Mouse (Mus musculus) layer of hippocampus, postnatal 25 days (tissue): ENCODE measurements around the gene Syt1. TPM values are rescaled to one million over a fixed set of nuclear protein-coding genes. Genes with fewer than 3 reads are reported as not detected.

Experiments
- DNase-seq, 2 experiments: peaks; one replicate each; pipeline ENCODE4 v3.0.0; 2022; ENCODE audit warnings: mixed read lengths in 2 of 2, low spot score in 1 of 2; ENCODE audit errors: extremely low spot score in 1 of 2
- total RNA-seq, 2 experiments: library from RNA; stranded (reverse); gene quantifications; 2 replicates each; pipeline ENCODE4 v1.2.3; 2021

Syt1 gene
- total RNA-seq, 2 experiments from 2014 or later = 942 to 986 TPM

DNA sequence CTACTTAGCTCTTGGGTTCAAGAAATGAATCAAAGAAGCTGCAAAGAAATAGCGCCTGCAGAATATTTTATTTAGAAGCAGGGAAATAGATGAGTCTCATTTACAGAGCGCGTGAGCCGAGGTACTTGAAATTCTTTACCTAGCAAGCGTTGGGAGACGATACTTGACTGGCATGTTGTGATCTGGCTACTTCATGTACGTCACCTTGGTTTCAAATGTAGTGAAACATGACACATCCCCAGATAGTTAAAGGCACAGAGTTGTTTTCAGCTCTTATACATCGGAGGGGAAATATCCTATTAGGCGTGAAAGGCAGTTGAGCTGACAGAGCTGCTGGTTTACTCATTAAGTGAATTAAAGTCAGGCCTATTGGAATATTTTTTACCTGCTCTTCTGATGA, 478.5 kb downstream of the Syt1 start:
- DNase-seq = no peak

- DNase-seq = no peak
Measured at GRCm38 (mm10) chr10:108531641-108532040, 479.1 kb downstream of the Syt1 start.

DNA sequence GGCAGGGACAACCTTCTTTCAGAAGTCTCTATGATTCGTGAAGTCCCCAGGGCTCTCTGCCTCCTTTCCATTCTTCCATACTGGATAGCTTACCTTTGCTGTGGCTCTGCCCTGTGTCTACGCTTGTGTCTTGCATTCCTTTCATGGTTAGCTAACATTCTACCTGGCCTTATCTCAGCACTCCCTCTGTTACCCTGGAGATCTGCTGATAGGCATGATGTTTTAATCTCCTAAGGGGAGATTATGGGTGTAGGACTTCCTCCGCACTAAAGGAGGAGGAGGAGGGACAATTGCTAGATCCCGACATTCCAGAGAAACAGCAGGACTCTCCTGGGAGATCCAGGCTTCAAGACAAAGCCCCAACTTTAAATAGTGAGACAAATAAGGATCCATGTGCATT, 479.7 kb downstream of the Syt1 start:
- no peak for DNase-seq

GRCm38 (mm10) chr10:108528338-108528737, 482.4 kb downstream of the Syt1 start:
- no peak for DNase-seq

DNA sequence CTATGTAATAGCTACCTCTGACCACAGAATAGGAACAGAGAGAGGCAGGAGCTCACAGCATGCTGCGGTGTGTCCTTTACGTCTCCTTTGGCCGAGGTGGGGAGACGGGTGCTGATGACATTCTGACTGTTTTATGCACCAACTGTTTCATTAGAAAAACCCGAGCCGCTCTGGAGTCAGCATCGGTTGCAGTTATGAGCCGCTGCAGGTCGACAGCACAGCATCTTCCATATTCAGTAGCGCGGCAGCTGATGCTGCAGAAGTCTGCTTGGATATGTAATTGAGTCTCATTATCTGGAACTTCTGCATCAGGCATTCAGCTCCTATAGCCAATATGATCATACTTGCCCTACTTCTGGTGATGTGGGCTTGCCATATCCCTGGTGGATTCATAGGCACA, 485.3 kb downstream of the Syt1 start:
- no peak for DNase-seq

DNA sequence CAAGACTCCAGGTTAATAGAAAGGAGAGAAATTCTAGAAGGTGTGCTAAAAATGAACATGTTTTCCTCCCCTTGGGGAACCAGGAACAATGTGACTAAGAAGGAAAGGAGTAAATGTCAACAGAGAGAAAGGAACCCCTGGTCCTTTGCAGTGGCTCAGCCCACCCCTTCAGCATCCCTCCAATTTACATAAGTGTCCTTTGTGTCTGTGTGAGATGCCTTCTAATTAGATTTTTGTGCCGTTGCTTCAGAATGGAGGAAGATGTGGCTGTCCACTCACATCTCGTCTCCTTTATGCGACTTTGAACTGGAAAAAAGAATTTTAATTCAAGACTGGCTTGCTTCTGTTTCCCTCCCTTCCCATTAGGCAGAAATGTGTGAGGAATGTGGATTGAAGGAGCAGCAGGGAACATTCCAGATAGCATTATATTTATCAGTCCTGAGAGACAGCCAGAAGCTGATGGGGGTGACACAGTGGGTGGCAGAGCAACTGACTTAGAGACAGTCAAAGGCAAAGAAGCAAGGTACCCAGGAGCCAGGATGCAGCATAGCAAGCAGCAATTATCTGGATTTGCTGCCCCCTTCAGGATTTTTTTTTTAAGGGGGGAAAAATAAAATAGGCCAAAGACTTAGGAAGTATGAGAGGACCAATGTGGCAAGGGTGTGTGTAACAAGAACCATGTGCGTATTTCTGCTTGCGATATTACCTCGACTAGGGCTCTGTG, 486.3 kb downstream of the Syt1 start:
- DNase-seq = no peak

- DNase-seq = no peak
Measured at GRCm38 (mm10) chr10:108519156-108519555, 491.6 kb downstream of the Syt1 start.

- DNase-seq = no peak
Measured at GRCm38 (mm10) chr10:108517076-108517475, 493.7 kb downstream of the Syt1 start.

DNA sequence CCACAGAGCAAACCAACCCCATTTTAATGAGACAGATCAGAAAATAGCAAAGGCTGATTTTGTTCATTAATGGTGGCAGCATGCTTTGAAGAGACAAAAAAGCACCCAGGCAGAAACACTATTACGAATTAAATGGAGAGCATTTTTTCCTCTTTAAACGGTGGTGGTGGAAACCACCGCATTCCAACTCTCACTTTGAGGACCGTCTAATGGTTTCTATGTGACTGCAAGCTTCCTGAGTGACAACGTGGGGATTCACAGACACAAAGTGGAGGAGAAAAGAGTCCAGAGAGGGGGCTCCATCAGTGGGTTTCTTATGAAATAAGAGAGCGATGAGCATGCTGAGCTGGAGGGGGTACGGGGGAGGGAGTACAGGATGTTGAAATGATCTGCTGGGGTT, 496.1 kb downstream of the Syt1 start:
- no peak for DNase-seq

- DNase-seq = no peak
Measured at GRCm38 (mm10) chr10:108509579-108509978, 501.2 kb downstream of the Syt1 start.

DNA sequence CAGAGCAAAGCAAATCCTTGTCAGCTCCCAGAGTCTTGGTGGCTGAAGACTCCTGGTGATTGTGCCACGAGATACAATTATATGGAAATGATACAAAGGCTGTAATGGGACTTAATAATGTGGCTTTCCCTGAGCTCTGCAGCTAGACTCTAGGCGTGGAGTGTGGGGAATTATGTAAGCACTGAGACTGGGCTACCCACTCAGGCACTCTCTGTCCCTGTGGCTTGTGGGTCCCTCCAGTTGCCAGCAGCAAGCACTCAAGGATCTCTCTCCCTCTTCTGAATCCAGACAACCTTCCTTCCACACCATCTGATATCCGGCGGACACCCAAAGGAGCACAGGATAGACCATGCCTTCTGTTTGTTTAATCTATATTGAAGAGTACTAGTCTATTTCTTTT, 503.9 kb downstream of the Syt1 start:
- no peak for DNase-seq

- no peak for DNase-seq
Measured at GRCm38 (mm10) chr10:108504925-108505324, 505.9 kb downstream of the Syt1 start.

- no peak for DNase-seq
Measured at GRCm38 (mm10) chr10:108504128-108504870, 506.5 kb downstream of the Syt1 start.

DNA sequence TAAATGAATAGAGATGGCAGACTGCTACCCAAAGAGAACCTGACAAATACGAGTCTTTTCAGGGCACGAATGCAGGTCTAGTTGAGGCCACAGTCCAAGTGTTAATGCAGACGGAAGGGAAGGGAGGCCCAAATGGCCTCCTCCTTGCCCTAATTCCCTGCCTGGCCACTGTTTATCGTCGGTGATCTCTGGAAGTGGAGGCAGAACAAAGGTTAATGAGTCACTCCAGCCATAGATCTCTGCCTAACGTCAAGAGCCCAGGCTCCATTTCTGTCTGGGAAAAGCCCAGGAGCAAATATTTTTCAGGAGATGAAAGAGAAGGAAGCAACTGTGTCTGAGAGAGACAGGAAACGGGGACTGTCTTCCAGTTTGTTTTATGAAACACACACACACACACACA, 520.6 kb downstream of the Syt1 start:
- DNase-seq = no peak

GRCm38 (mm10) chr10:108483991-108484390, 526.8 kb downstream of the Syt1 start:
- DNase-seq = no peak

DNA sequence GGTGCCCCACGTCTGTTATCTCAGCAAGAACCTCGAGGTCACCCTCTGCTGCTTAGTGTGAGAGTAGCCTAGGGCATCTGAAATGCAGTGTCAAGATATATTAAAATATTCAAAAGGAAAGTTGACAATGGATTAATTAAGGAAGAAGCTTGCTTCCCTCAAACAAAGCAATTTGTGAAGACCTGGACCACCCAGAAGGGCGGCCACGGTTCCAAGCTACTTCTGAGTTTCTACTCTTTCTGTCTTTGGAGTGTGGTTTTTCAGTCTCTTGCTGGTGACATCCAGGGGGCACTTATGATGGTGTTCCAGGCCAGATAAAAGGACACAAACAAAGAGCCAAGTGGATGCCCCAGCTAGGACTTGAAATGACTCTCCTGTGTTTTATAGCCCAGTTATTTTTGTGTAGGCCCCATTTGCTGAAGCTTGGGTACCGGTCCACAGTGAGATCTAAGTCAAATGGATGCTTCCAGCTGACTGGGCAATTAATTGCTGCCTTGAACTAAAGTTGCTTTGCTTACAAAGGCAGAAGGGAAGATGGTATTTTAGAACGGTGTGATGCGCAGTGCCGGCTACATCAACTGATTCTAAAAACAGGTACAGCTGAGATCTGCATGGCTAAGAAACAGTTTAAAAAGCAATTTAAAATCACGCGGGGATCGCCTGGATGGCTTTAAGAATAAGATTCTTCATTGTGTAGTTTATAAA, 530.5 kb downstream of the Syt1 start:
- DNase-seq = no peak

GRCm38 (mm10) chr10:108470319-108470955, 540.3 kb downstream of the Syt1 start:
- DNase-seq = no peak

DNA sequence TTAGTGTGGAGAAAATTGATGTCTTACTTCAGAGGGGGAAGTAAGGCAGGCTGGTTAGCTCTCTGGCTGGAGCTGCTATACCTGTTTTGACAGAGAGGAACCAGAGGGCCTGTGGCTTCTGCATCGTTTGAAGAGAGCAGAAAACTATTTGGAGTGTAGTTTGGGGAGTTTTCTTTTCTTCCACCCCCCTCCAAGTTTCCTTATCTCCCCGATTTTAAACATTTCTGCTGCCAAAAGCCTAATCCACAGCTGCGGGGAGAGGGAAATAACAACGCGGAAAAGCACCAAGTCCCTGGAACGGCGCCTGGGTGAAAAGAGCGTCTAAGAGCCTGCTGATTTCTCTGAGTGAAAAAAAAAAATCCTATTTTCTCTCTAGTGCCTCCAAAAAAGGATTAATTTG, 544.2 kb downstream of the Syt1 start:
- DNase-seq = no peak

DNA sequence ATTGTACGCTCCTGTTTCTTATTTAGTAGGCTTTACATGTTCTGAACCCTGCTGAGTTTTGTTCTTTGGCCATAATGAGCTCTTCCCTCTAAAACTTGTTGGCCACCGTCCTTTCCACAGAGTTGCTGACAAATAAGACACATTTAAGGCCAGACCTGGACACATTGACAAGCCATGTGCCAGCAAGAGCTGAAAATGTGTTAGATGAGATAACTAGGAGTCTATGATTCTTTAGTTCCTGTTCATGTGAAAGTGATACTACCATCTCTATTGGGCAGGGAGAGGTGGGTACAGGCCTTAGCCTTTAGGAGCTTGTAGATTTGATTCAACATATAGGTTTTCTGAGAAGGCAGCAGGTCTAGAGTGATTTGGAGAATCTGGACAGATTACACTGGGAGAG, 548.9 kb downstream of the Syt1 start:
- DNase-seq = no peak

GRCm38 (mm10) chr10:108457054-108457453, 553.7 kb downstream of the Syt1 start:
- no peak for DNase-seq

- DNase-seq = no peak
Measured at GRCm38 (mm10) chr10:108455883-108456282, 554.9 kb downstream of the Syt1 start.
